In genomic region chr9:62348050-62348449, GRCm38 (mm10) we compare ENCODE assay signal across 18 mouse cellular contexts. TPM values are rescaled to one million over a fixed set of nuclear protein-coding genes. Genes with fewer than 3 reads are reported as not detected.
DNase-seq lines count a peak whose midpoint lies in the region; ATAC-seq and TF ChIP-seq lines count a peak whose summit lies in the region.
"Had no signal": no experiment of that assay in that cellular context is flagged by ENCODE, and none has a peak within 500 bp of the region (broad histone marks: within the 10 kb centered on the region; RNA-seq: fewer than 3 reads in every experiment).

No protein-coding gene starts in this region.

- peak overlapping the region; percentile 75 for H3K27ac ChIP-seq in heart, embryonic 12.5 days (ENCODE audit: poor library complexity, severe bottlenecking)
- peak overlapping the region; percentile 47; the same call in 1 of the 2 replicates for H3K27ac ChIP-seq in layer of hippocampus, adult 2 months
- H3K27ac ChIP-seq in heart, embryonic 16.5 days (ENCODE audit: low read length) = peak overlapping the region; percentile 52
- H3K27ac ChIP-seq in intestine, postnatal 0 days (ENCODE audit: low read depth, low read length) = no peak overlapping the region
- H3K27ac ChIP-seq: midbrain, embryonic 15.5 days had no signal

- DNase-seq in heart, adult 9 months (ENCODE audit: low spot score in 2 of 2) = no peak
- DNase-seq in layer of hippocampus, adult 2 months (ENCODE audit: low spot score in 2 of 2) = no peak
- DNase-seq in layer of hippocampus, postnatal 25 days (ENCODE audit: extremely low spot score in 1 of 2, low spot score in 1 of 2) = no peak
- peak; percentile 69 for DNase-seq in ES-CJ7 (ENCODE audit: low read depth, low spot score)
- no peak for DNase-seq in right cerebral cortex, postnatal 4 days
- DNase-seq: adrenal gland, postnatal 36 days; gastrocnemius, postnatal 14 days; right cerebral cortex, adult 18-20 months; thymus, postnatal 36 days had no signal

- no peaks in the 10 kb centered on the region for H3K27me3 ChIP-seq in heart, embryonic 12.5 days (replicated peaks)
- no peaks in the 10 kb centered on the region for H3K27me3 ChIP-seq in heart, embryonic 16.5 days (ENCODE audit: control insufficient read depth, insufficient read depth, low read length)
- H3K27me3 ChIP-seq in intestine, postnatal 0 days (replicated peaks; ENCODE audit: control insufficient read depth, insufficient read depth, low read length) = no peaks in the 10 kb centered on the region
- H3K27me3 ChIP-seq: lung, embryonic 15.5 days; midbrain, embryonic 15.5 days had no signal

- no peak overlapping the region for H3K4me3 ChIP-seq in heart, embryonic 12.5 days
- H3K4me3 ChIP-seq in layer of hippocampus, adult 2 months = no peak overlapping the region
- no peak overlapping the region for H3K4me3 ChIP-seq in heart, embryonic 16.5 days (ENCODE audit: low read length)
- no peak overlapping the region for H3K4me3 ChIP-seq in intestine, postnatal 0 days (ENCODE audit: low read depth, low read length)
- H3K4me3 ChIP-seq: forebrain, embryonic 10.5 days; hindbrain, embryonic 10.5 days; left cerebral cortex, adult 2 months; lung, embryonic 15.5 days; midbrain, embryonic 15.5 days had no signal

- TF ChIP-seq CTCF in layer of hippocampus, adult 2 months (conservative IDR thresholded peaks at IDR 0.05) = no peak
- no peak for TF ChIP-seq CTCF in intestine, postnatal 0 days (IDR thresholded peaks at IDR 0.05; ENCODE audit: low read depth)

- no peak overlapping the region for H3K4me2 ChIP-seq in heart, embryonic 12.5 days
- no peak overlapping the region for H3K4me2 ChIP-seq in heart, embryonic 16.5 days (ENCODE audit: low read depth, low read length)
- no peak overlapping the region for H3K4me2 ChIP-seq in intestine, postnatal 0 days (replicated peaks; ENCODE audit: low read depth)
- H3K4me2 ChIP-seq: lung, embryonic 15.5 days; midbrain, embryonic 15.5 days had no signal

- 77% methylated on average over 10 of the region's 10 CpGs for WGBS in heart, embryonic 12.5 days
- 75% methylated on average over 10 of the region's 10 CpGs for WGBS in heart, embryonic 16.5 days
- WGBS in intestine, postnatal 0 days = 72% methylated on average over 10 of the region's 10 CpGs

- H3K4me1 ChIP-seq in heart, embryonic 12.5 days (replicated peaks) = peaks cover 68% of the 10 kb centered on the region
- H3K4me1 ChIP-seq in heart, embryonic 16.5 days (ENCODE audit: control insufficient read depth, insufficient read depth, low read length) = peaks cover 58% of the 10 kb centered on the region
- peaks cover 7% of the 10 kb centered on the region; the same call in 1 of the 2 replicates for H3K4me1 ChIP-seq in intestine, postnatal 0 days (replicated peaks; ENCODE audit: control insufficient read depth, insufficient read depth, low read length)

- H3K36me3 ChIP-seq in heart, embryonic 12.5 days = 0 out of 2 replicates have a peak, but pooled peaks cover 7% of the 10 kb centered on the region
- no peaks in the 10 kb centered on the region for H3K36me3 ChIP-seq in heart, embryonic 16.5 days (ENCODE audit: control insufficient read depth, insufficient read depth)
- no peaks in the 10 kb centered on the region for H3K36me3 ChIP-seq in intestine, postnatal 0 days (ENCODE audit: control insufficient read depth, insufficient read depth)
- H3K36me3 ChIP-seq: lung, embryonic 15.5 days; midbrain, embryonic 15.5 days had no signal

- ATAC-seq in heart, embryonic 12.5 days (ENCODE audit: insufficient number of reproducible peaks, low FRiP score) = no peak
- ATAC-seq in heart, embryonic 16.5 days (replicated peaks; ENCODE audit: extremely low read depth, insufficient read depth, low FRiP score) = no peak
- no peak for ATAC-seq in intestine, postnatal 0 days
- ATAC-seq: midbrain, embryonic 15.5 days had no signal

- H3K9me3 ChIP-seq in heart, embryonic 12.5 days (replicated peaks) = no peaks in the 10 kb centered on the region
- H3K9me3 ChIP-seq in heart, embryonic 16.5 days (replicated peaks; ENCODE audit: control insufficient read depth, low read length) = no peaks in the 10 kb centered on the region
- H3K9me3 ChIP-seq in intestine, postnatal 0 days (ENCODE audit: control insufficient read depth) = no peaks in the 10 kb centered on the region
- H3K9me3 ChIP-seq: forebrain, embryonic 10.5 days; G1E; hindbrain, embryonic 10.5 days; lung, embryonic 15.5 days; midbrain, embryonic 15.5 days had no signal

- no peak overlapping the region for H3K9ac ChIP-seq in heart, embryonic 12.5 days
- H3K9ac ChIP-seq in heart, embryonic 16.5 days (ENCODE audit: low read length) = no peak overlapping the region
- H3K9ac ChIP-seq in intestine, postnatal 0 days (ENCODE audit: low read depth, low read length) = no peak overlapping the region
- H3K9ac ChIP-seq: lung, embryonic 15.5 days; midbrain, embryonic 15.5 days had no signal

RNA-seq across cellular contexts. Expression of gene Anp32a, which starts 7.0 kb away (rescaled TPM):
- 156 and 158 TPM in 2 replicates for polyA plus RNA-seq in heart, embryonic 12.5 days (2016; fragmentation: Nextera tagmentation; extraction: Ambion mirVana)
- 100 to 1,000 TPM; 350 to 351 TPM for total RNA-seq in layer of hippocampus, adult 2 months (2021)
- 100 to 1,000 TPM; 285 to 296 TPM for total RNA-seq in layer of hippocampus, postnatal 25 days (2021)
- 141 and 176 TPM in 2 replicates for polyA plus RNA-seq in heart, embryonic 16.5 days (2015; fragmentation: Nextera tagmentation; extraction: Ambion mirVana)
- polyA plus RNA-seq in intestine, postnatal 0 days (2015; fragmentation: Nextera tagmentation; extraction: Ambion mirVana) = 53.6 and 57.4 TPM in 2 replicates
